Mouse (Mus musculus): Measurements from ENCODE around the gene Cdcp2. TPM values are rescaled to one million over a fixed set of nuclear protein-coding genes. Genes with fewer than 3 reads are reported as not detected.
"Not testable (repeated sequence)": the region's sequence is repeated elsewhere in the genome, so short reads cannot be mapped to it uniquely, and the experiment has no call there.

Cdcp2 gene
- total and polyA plus RNA-seq, 2 experiments from 2014 or later, result not detected

GRCm38 (mm10) chr4:107102220-107102619 lies 5.5 kb downstream of the Cdcp2 start:
- Histone ChIP-seq H3K9me3 (ENCODE audit: low read length) (no peaks in the 10 kb centered on the region), H3K4me3 (ENCODE audit: low read depth, low read length) (no peak overlapping the region), H3K9ac (no peak overlapping the region), H3K27me3 (ENCODE audit: insufficient read depth, low read length) (no peaks in the 10 kb centered on the region), H3K4me1 (ENCODE audit: insufficient read depth) (no peaks in the 10 kb centered on the region), H3K4me2 (ENCODE audit: low read depth) (no peak overlapping the region), H3K36me3 (ENCODE audit: insufficient read depth) (no peaks in the 10 kb centered on the region), H3K27ac (ENCODE audit: low read depth, low read length) (no peak overlapping the region)
- DNase-seq, result no peak
- no peak for ATAC-seq
- 82% methylated on average over 8 of the region's 8 CpGs for WGBS
- TF ChIP-seq CTCF (IDR thresholded peaks at IDR 0.05; ENCODE audit: low read depth), result no peak

DNA sequence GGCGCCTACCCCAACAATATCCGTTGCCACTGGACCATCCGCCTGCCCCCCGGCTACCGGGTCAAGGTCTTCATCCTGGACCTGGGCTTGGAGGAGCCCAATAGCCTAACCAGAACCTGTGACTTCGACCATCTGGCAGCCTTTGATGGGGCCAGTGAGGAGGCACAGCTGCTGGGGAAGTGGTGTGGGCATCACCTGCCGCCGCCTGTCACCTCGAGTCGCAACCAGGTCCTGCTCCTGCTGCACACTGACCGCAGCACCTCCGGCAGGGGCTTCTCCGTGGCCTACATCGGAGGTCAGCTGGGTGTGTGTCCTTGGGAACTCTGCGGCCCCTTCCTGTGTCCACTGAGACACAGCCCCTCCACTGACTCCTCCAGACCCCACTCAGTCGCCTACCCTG lies 10.1 kb downstream of the Cdcp2 start:
- Histone ChIP-seq H3K9me3 (ENCODE audit: low read length) (no peaks in the 10 kb centered on the region), H3K4me3 (ENCODE audit: low read depth, low read length) (no peak overlapping the region), H3K27me3 (ENCODE audit: insufficient read depth, low read length) (no peaks in the 10 kb centered on the region), H3K4me1 (ENCODE audit: insufficient read depth) (no peaks in the 10 kb centered on the region), H3K9ac (no peak overlapping the region), H3K36me3 (ENCODE audit: insufficient read depth) (no peaks in the 10 kb centered on the region), H3K4me2 (ENCODE audit: low read depth) (no peak overlapping the region), H3K27ac (ENCODE audit: low read depth, low read length) (no peak overlapping the region)
- DNase-seq (no peak), ATAC-seq (no peak)
- WGBS, result 95% methylated on average over 16 of the region's 16 CpGs
- no peak for TF ChIP-seq CTCF (IDR thresholded peaks at IDR 0.05; ENCODE audit: low read depth)

DNA sequence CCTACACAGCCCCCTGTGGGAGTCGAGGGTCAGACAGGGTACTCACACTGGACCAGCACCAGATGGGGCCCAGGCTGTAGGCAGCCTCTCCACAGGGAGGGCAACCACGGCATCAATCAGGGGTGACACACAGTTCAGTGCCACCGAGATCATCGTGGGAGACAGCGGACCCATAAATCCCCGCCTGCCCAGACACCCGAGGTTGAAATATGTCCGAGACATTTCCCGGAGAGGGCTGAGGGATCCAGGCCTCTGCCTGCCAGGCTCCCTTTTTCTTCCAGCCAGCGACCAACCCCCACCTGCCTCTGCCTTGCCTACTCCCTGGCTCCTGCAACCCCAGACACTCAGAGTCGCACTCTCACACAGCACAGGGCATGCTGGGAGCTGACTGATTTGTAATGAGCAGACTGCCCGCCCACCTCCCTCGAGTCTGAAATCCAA lies 11.6 kb downstream of the Cdcp2 start:
- DNase-seq, result no peak
- 48% methylated on average over 13 of the region's 13 CpGs for WGBS
- no peaks in the 10 kb centered on the region for H3K9me3 ChIP-seq (ENCODE audit: low read length)
- no peaks in the 10 kb centered on the region for H3K36me3 ChIP-seq (ENCODE audit: insufficient read depth)
- no peaks in the 10 kb centered on the region for H3K4me1 ChIP-seq (ENCODE audit: insufficient read depth)
- H3K9ac ChIP-seq, result no peak overlapping the region
- H3K4me2 ChIP-seq (ENCODE audit: low read depth), result no peak overlapping the region
- H3K27ac ChIP-seq (ENCODE audit: low read depth, low read length), result no peak overlapping the region
- no peaks in the 10 kb centered on the region for H3K27me3 ChIP-seq (ENCODE audit: insufficient read depth, low read length)
- TF ChIP-seq CTCF (IDR thresholded peaks at IDR 0.05; ENCODE audit: low read depth), result no peak
- peak; percentile 62 for ATAC-seq
- H3K4me3 ChIP-seq (ENCODE audit: low read depth, low read length), result no peak overlapping the region

DNA sequence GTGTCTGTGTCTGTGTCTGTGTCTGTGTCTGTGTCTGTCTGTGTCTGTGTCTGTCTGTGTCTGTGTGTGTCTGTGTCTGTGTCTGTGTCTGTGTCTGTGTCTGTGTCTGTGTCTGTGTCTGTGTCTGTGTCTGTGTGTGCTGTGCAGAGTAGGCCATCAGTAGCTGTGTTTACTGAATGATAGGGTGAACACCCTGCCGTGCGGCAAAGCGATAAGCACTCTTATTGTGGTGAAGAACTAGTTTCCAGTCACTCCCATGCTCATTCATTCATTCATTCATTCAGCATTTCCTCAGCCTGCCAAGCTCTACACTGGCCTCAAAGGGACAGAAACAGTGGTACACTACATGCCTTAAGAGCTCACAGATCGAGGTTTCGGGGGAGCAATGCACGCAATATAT lies 12.5 kb downstream of the Cdcp2 start:
- not testable (repeated sequence) for H3K36me3 ChIP-seq (ENCODE audit: insufficient read depth); H3K9me3 ChIP-seq (ENCODE audit: low read length); H3K27ac ChIP-seq (ENCODE audit: low read depth, low read length); H3K9ac ChIP-seq; H3K4me2 ChIP-seq (ENCODE audit: low read depth); H3K4me1 ChIP-seq (ENCODE audit: insufficient read depth); H3K4me3 ChIP-seq (ENCODE audit: low read depth, low read length); H3K27me3 ChIP-seq (ENCODE audit: insufficient read depth, low read length); ATAC-seq; DNase-seq
- 94% methylated on average over 6 of the region's 6 CpGs for WGBS

GRCm38 (mm10) chr4:107114278-107114677 lies 17.6 kb downstream of the Cdcp2 start:
- H3K4me2 ChIP-seq (ENCODE audit: low read depth), result no peak overlapping the region
- no peak overlapping the region for H3K4me3 ChIP-seq (ENCODE audit: low read depth, low read length)
- no peak for DNase-seq
- H3K4me1 ChIP-seq (ENCODE audit: insufficient read depth), result no peaks in the 10 kb centered on the region
- 70% methylated on average over 8 of the region's 8 CpGs for WGBS
- TF ChIP-seq CTCF (IDR thresholded peaks at IDR 0.05; ENCODE audit: low read depth), result no peak
- no peaks in the 10 kb centered on the region for H3K27me3 ChIP-seq (ENCODE audit: insufficient read depth, low read length)
- no peak overlapping the region for H3K27ac ChIP-seq (ENCODE audit: low read depth, low read length)
- no peak for ATAC-seq
- H3K9ac ChIP-seq, result no peak overlapping the region
- H3K36me3 ChIP-seq (ENCODE audit: insufficient read depth), result no peaks in the 10 kb centered on the region
- H3K9me3 ChIP-seq (ENCODE audit: low read length), result no peaks in the 10 kb centered on the region

- 89% methylated on average over 2 of the region's 2 CpGs for WGBS
- H3K9ac ChIP-seq, result no peak overlapping the region
- no peaks in the 10 kb centered on the region for H3K4me1 ChIP-seq (ENCODE audit: insufficient read depth)
- H3K4me3 ChIP-seq (ENCODE audit: low read depth, low read length), result no peak overlapping the region
- H3K27ac ChIP-seq (ENCODE audit: low read depth, low read length), result no peak overlapping the region
- no peaks in the 10 kb centered on the region for H3K9me3 ChIP-seq (ENCODE audit: low read length)
- DNase-seq (no peak), ATAC-seq (no peak)
- H3K27me3 ChIP-seq (ENCODE audit: insufficient read depth, low read length), result no peaks in the 10 kb centered on the region
- no peaks in the 10 kb centered on the region for H3K36me3 ChIP-seq (ENCODE audit: insufficient read depth)
- TF ChIP-seq CTCF (IDR thresholded peaks at IDR 0.05; ENCODE audit: low read depth), result no peak
- no peak overlapping the region for H3K4me2 ChIP-seq (ENCODE audit: low read depth)
Observed at GRCm38 (mm10) chr4:107117741-107118385, 21.2 kb downstream of the Cdcp2 start.

DNA sequence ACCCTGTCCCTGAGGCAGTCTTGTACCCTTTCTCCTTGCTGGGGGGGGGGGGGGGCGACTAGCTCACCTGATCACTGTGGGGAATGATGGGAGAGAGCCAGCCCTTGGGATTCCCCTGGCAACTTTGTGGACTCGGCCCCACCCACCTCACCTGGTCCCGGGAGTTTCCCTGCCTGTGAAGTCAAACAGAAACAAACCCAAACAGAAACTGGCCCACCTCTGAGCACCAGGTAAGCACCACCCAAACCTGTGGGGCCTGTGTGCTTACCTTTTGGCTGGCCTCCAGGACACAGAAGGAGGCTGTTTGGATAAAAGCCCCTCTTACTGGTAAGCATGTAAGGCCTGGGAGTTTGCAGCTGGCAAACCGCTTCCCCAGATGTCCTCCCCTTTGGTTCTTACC lies 22.4 kb downstream of the Cdcp2 start:
- H3K27me3 ChIP-seq (ENCODE audit: insufficient read depth, low read length), result no peaks in the 10 kb centered on the region
- H3K4me2 ChIP-seq (ENCODE audit: low read depth), result no peak overlapping the region
- no peak for ATAC-seq
- no peaks in the 10 kb centered on the region for H3K9me3 ChIP-seq (ENCODE audit: low read length)
- no peak overlapping the region for H3K27ac ChIP-seq (ENCODE audit: low read depth, low read length)
- H3K4me1 ChIP-seq (ENCODE audit: insufficient read depth), result no peaks in the 10 kb centered on the region
- no peak overlapping the region for H3K9ac ChIP-seq
- H3K4me3 ChIP-seq (ENCODE audit: low read depth, low read length), result no peak overlapping the region
- no peak for DNase-seq
- no peaks in the 10 kb centered on the region for H3K36me3 ChIP-seq (ENCODE audit: insufficient read depth)
- TF ChIP-seq CTCF (IDR thresholded peaks at IDR 0.05; ENCODE audit: low read depth), result no peak
- 62% methylated on average over 4 of the region's 4 CpGs for WGBS
